Mouse (Mus musculus) stomach, postnatal 0 days (tissue): Measurements from ENCODE around the gene Senp8.

Experiments
- CTCF ChIP-seq: IDR thresholded peaks from 2 replicates; pipeline ENCODE4 v1.5.1; 2016; ENCODE audit warnings: antibody characterized with exemption, low read depth, mild to moderate bottlenecking, moderate library complexity
- EP300 ChIP-seq: optimal IDR thresholded peaks from 2 replicates; pipeline ENCODE3; 2016; ENCODE audit warnings: antibody characterized with exemption

GRCm38 (mm10) chr9:59709225-59709624 lies 41.3 kb downstream of the Senp8 start:
- no peak for TF ChIP-seq CTCF
- no peak for TF ChIP-seq EP300
